Mouse (Mus musculus): Measurements from ENCODE around the gene Zfp617.
"Not testable (repeated sequence)": the region's sequence is repeated elsewhere in the genome, so short reads cannot be mapped to it uniquely, and the experiment has no call there.

Zfp617 gene

DNA sequence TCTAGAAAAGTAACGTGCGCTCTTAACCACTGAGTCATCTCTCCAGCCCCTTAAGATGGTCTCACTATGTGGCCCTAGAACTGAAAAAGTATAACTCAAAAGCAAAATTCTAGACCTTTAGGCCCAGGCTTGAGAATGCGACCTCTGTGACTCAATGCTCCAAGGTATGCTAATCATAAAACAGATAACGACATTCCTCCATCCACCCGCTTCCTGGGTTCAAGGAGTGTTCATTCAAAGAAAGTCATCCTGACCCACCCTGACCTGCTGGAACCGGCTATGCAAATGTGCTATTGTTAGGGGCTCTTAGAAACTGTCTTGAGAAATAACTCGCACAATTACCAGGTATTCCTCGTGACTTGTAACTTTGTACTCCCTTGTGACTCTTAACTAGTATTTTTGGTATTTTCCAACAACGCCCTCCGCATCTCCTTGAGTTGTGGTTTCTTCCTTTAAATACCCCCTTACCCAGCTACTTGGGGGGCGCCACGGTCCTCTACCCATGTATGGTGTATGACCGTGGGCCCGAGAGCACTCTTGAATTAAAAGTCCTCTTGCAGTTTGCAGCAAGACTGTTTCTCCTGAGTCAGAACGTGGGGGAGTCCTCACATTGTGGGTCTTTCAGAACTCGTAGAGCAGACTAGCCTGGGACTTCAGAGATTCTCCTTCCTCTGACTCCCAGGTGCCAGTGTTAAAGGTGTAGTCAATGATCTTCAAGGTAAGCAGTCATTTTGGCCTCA is 44.7 kb downstream of the Zfp617 start:
- not testable (repeated sequence) for DNase-seq

GRCm38 (mm10) chr8:71954666-71955065 is 46.2 kb downstream of the Zfp617 start:
- DNase-seq, result no peak

GRCm38 (mm10) chr8:71960483-71960882 is 52.0 kb downstream of the Zfp617 start:
- DNase-seq, result no peak

DNA sequence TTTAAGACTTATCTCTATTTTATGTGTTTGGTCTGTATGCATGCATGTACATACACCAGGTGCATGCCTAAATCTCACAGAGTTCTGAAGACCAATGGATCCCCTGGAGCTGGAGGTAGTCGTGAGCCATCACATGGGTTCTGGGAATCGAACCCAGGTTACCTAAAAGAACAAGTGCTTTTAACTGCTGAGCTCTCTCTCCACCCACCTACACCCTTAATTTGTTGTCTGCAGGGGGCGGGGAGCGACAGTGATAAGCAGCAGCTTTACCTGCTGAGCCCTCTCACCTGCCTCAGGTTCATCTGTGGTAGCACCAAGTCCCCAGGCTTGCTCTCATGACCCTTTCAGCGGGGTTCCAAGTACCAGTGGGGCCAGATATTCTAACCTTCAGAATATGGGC is 53.4 kb downstream of the Zfp617 start:
- DNase-seq, result no peak

GRCm38 (mm10) chr8:71964051-71964450 is 55.6 kb downstream of the Zfp617 start:
- DNase-seq, result no peak

DNA sequence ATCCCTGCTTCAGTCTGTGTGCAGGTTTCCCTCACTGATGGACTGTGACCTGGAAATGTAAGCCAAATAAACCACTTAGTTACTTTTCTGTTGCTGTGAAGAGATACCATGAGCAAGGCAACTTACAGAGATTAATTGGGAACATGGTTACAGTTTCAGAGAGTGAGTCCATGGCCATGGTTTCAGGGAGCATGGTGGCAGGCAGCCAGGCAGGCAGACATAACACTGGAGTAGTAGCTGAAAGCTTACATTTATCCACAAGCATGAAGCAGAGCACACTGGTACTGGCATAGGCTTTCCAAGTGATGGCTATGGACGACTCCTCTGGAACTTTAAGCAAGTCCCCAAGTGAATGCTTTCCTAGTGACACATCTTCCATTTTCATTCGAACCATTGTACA is 56.7 kb downstream of the Zfp617 start:
- DNase-seq, result no peak

GRCm38 (mm10) chr8:71966411-71966810 is 58.0 kb downstream of the Zfp617 start:
- no peak for DNase-seq

DNA sequence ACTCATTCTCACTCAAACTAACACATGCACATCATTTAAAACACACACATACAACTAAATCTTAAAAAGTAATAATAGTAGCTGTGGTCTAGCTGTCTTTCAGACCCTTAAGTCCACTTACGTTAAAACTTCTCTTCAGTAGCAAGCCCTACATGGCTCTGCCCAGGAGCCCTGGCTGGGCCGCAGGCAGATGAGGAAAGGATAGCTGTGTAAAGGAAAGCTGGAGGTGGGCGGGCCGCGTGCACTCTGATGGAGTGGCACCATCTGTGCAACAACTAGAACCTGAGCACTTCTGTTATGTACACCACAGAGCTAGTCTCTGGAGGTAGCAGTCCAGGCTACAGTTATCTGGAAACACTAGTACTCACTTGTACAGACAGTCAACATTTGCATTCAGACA is 58.8 kb downstream of the Zfp617 start:
- no peak for DNase-seq

DNA sequence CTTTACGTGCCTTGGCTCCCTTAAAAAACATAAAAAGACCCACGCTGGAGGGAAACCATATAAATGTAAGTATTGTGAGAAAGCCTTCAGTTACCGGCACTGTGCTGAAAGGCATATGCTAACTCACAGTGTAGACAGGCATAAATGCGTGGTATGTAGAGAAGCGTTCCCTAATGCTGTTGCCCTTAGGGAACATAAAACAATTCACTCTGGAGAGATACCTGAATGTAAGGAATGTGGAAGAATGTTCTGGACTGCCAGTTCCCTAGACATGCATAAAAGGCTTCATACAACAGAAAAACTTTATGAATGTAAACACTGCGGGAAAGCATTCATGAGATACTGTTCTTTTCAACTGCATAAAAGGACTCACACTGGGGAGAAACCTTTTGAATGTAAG is 59.7 kb downstream of the Zfp617 start:
- DNase-seq, result no peak

DNA sequence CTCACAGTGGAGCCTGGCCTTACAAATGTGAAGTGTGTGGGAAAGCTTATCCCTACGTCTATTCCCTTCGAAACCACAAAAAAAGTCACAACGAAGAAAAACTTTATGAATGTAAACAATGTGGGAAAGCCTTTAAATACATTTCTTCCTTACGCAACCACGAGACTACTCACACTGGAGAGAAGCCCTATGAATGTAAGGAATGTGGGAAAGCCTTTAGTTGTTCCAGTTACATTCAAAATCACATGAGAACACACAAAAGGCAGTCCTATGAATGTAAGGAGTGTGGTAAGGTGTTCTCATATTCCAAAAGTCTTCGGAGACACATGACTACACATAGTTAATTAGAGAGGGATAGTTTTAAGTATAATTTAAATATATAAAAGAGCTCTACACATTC is 60.2 kb downstream of the Zfp617 start:
- no peak for DNase-seq

DNA sequence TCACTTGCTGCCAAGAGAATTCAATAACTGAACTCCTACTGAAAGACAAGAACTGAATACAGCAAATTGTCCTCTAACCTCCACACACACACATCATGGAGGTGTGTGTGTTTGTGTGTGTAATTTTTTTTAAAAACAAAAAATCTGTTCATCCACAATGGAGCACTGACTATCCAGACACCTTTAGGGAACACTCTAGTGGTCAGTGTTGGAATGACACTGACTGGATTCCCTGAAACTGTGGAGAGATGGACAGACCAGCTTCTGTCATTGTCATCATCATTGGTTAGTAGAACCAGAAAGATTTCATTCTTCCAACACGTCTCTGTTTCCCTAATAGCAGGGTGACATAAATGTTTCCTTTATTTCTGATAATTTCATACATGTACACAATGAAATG is 63.5 kb downstream of the Zfp617 start:
- no peak for DNase-seq

GRCm38 (mm10) chr8:71974211-71974610 is 65.8 kb downstream of the Zfp617 start:
- DNase-seq, result no peak

DNA sequence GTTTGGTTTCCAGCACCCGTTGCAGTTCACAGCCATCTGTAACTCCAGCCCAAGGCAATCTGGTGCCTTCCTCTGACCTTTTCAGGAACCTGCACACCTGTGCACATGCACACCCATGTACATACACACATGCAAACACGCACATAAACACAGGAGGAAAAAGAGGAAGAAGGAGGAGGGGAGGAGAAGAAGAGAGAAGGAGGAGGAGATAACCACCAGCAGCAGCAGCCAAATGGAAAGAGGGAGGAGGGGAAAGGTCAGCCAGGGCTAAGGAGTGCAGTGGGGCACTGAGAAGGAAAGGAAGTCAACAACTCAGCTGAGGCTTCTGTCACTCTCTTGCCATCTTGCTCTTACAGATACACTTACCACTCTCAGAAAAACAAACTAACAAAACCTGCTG is 72.6 kb downstream of the Zfp617 start:
- no peak for DNase-seq

- no peak for DNase-seq
Observed at GRCm38 (mm10) chr8:71981456-71981855, 73.0 kb downstream of the Zfp617 start.
